Mouse (Mus musculus): ENCODE measurements around the gene H3f3b.
A peak's percentile ranks its signal among the peaks of the same experiment; 100 is the strongest.
"Not testable (repeated sequence)": the region's sequence is repeated elsewhere in the genome, so short reads cannot be mapped to it uniquely, and the experiment has no call there.

The H3f3b gene

DNA sequence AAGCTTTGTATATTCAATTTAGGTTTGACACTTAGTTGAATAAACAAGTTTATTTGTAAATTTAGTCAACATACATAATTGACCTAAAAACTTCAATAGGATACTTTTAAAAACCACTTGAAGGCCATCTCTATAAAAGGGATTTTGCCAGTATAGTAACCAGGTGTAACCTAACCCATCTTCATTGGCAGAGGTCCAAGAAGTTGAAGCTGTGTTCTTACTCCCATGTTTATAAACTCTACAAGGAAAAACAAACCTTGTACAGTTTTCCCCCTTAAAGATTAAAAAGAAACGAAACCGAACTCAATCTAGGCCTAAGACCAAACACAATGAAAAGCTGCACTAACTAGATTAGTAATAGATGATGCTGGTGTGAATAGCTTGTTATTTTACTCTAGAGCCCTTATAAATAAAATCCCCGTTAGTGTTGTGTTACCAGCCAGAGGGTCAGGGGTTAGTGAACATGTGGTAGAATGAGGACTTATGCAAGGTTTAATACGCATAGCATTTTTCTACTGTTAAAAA lies 5.4 kb downstream of the H3f3b start:
- no peaks in the 10 kb centered on the region for H3K27me3 ChIP-seq (ENCODE audit: insufficient read depth, low read length)
- H3K4me3 ChIP-seq (replicated peaks; ENCODE audit: low read length): peak overlapping the region; percentile 52
- no peak for TF ChIP-seq CTCF (conservative IDR thresholded peaks at IDR 0.05; ENCODE audit: low read length)
- no peak for TF ChIP-seq NANOG (IDR thresholded peaks at IDR 0.05; ENCODE audit: borderline replicate concordance, low read length)
- no peak for TF ChIP-seq POU5F1 (IDR thresholded peaks at IDR 0.05; ENCODE audit: borderline replicate concordance, low read length)
- peaks cover 27% of the 10 kb centered on the region for H3K36me3 ChIP-seq (ENCODE audit: insufficient read depth, low read length)
- no peaks in the 10 kb centered on the region for H3K9me3 ChIP-seq (ENCODE audit: low read length)
- H3K4me1 ChIP-seq (replicated peaks; ENCODE audit: low read depth, low read length): peaks cover 26% of the 10 kb centered on the region

DNA sequence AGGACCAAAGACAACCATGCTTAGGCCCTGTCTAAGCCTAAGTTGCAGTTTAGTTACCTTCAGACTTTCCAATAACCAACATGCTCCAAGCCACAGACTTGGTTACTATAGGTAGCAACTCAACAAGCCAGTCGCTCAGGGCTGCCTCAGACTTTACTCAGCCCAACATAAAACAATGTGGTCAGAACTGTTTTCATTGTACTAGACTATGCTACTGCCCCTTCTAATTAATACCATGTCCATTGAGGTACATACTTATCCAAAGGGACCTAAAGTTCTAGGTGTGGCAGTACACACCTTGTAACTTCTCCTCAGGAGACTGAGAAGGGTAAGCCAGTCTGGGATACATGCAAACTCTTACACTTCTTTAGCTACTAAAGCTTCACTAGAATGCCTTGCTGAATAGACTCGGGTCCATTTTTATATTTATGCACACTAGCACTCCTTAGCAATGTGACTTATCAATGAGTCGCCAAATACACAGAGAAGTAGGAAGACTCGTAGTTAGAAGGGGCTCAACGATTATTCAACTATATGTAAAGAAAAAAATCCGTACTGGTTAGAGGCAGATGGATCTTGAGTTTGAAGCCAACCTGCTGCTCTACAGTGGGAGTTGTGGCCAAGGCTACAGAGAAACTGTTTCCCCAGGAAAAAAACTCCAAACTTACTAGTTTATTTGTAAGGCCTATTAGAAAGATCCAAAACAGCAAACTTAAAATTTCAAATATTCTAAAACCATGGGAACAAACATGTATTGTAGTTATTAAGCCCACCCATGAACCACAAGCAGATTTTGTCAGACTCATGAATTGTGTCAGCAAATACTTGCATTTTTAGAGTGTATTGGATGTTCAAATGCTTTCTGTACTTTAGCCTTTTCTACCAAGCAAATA lies 6.2 kb downstream of the H3f3b start:
- no peaks in the 10 kb centered on the region for H3K9me3 ChIP-seq (ENCODE audit: low read length)
- no peak for TF ChIP-seq POU5F1 (IDR thresholded peaks at IDR 0.05; ENCODE audit: borderline replicate concordance, low read length)
- no peak for TF ChIP-seq CTCF (conservative IDR thresholded peaks at IDR 0.05; ENCODE audit: low read length)
- no peak for TF ChIP-seq NANOG (IDR thresholded peaks at IDR 0.05; ENCODE audit: borderline replicate concordance, low read length)
- peaks cover 23% of the 10 kb centered on the region for H3K4me1 ChIP-seq (replicated peaks; ENCODE audit: low read depth, low read length)
- H3K27me3 ChIP-seq (ENCODE audit: insufficient read depth, low read length): no peaks in the 10 kb centered on the region
- H3K4me3 ChIP-seq (replicated peaks; ENCODE audit: low read length): no peak overlapping the region; the same call in 1 of the 2 replicates
- H3K36me3 ChIP-seq (ENCODE audit: insufficient read depth, low read length): peaks cover 27% of the 10 kb centered on the region

DNA sequence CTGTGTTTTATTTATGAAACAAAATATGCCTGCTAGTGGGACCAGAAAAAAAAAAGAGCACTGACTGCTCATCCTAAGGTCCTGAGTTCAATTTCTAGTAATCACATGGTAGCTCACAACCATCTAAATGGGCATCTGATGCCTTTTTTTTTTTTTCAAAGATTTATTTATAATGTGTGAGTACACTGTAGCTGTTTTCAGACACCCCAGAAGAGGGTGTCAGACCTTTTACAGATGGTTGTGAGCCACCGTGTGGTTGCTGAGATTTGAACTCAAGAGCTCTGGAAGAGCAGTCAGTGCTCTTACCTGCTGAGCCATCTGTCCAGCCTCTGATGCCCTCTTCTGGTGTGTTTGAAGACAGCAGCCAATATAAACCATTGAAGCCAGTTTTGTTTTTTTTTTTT lies 7.2 kb downstream of the H3f3b start:
- no peak for TF ChIP-seq NANOG (IDR thresholded peaks at IDR 0.05; ENCODE audit: borderline replicate concordance, low read length)
- TF ChIP-seq POU5F1 (IDR thresholded peaks at IDR 0.05; ENCODE audit: borderline replicate concordance, low read length): no peak
- TF ChIP-seq CTCF (conservative IDR thresholded peaks at IDR 0.05; ENCODE audit: low read length): peak; percentile 17
- no peak overlapping the region for H3K4me3 ChIP-seq (replicated peaks; ENCODE audit: low read length)
- peaks cover 23% of the 10 kb centered on the region for H3K4me1 ChIP-seq (replicated peaks; ENCODE audit: low read depth, low read length)
- H3K9me3 ChIP-seq (ENCODE audit: low read length): no peaks in the 10 kb centered on the region
- peaks cover 2% of the 10 kb centered on the region; the same call in 1 of the 2 replicates for H3K27me3 ChIP-seq (ENCODE audit: insufficient read depth, low read length)
- H3K36me3 ChIP-seq (ENCODE audit: insufficient read depth, low read length): peaks cover 27% of the 10 kb centered on the region

DNA sequence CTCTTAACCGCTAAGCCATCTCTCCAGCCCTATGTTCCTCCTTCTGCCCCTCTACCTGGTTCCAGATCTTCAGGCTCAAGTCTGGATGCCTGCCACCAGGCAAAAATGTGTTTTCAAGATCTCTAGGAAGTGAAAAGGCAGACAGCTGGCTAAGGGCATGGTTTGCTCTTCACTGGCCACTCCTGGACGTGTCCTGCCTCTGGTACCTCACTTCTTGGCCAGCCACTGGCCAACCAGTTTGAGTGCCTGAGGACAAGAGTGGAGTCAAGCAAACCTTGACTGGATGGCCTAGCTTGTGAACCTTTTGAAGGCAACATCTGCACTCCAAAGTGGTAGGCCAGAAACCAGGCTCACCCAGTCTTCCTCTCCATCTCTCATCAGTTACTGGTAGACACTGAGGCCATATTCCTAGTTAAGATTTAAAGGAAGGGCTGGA lies 7.8 kb downstream of the H3f3b start:
- peaks cover 2% of the 10 kb centered on the region; the same call in 1 of the 2 replicates for H3K27me3 ChIP-seq (ENCODE audit: insufficient read depth, low read length)
- no peaks in the 10 kb centered on the region for H3K9me3 ChIP-seq (ENCODE audit: low read length)
- peaks cover 27% of the 10 kb centered on the region for H3K36me3 ChIP-seq (ENCODE audit: insufficient read depth, low read length)
- TF ChIP-seq CTCF (conservative IDR thresholded peaks at IDR 0.05; ENCODE audit: low read length): no peak
- no peak for TF ChIP-seq POU5F1 (IDR thresholded peaks at IDR 0.05; ENCODE audit: borderline replicate concordance, low read length)
- no peak for TF ChIP-seq NANOG (IDR thresholded peaks at IDR 0.05; ENCODE audit: borderline replicate concordance, low read length)
- no peak overlapping the region for H3K4me3 ChIP-seq (replicated peaks; ENCODE audit: low read length)
- peaks cover 23% of the 10 kb centered on the region for H3K4me1 ChIP-seq (replicated peaks; ENCODE audit: low read depth, low read length)

DNA sequence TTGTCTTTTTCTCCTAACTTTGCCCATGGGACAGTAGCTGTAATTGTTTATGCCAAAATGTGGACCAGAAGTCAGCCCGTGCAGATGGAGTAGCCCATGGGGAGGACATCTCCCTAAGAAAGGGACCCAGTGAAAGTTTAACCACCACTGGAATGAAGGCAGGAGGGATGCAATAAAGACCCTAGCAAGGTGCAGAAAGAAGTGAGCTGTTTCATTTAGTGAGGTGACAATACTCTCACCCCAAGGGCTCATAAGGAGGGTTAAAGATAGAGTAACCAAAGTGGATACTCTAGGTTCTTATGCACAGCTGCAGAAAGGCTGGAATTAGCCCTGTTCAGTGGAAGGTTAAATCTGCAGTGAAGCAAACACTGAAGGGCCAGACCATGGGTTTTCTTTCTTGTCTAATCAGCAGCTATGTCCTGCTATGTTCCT lies 8.4 kb downstream of the H3f3b start:
- TF ChIP-seq CTCF (conservative IDR thresholded peaks at IDR 0.05; ENCODE audit: low read length): no peak
- no peak for TF ChIP-seq POU5F1 (IDR thresholded peaks at IDR 0.05; ENCODE audit: borderline replicate concordance, low read length)
- TF ChIP-seq NANOG (IDR thresholded peaks at IDR 0.05; ENCODE audit: borderline replicate concordance, low read length): no peak

DNA sequence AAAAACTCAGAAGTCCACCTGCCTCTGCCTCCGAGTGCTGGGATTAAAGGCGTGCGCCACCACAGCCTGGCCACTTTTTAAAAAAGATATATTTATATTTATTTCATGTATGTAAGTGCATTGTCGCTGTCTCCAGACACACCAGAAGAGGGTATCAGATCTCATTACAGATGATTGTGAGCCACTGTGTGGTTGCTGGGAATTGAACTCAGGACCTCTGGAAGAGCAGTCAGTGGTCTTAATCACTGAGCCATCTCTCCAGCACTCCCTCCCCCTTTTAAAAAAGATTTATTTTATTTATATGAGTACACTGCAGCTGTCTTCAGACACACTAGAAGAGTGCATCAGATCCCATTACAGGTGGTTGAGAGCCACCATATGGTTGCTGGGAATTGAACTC lies 8.9 kb downstream of the H3f3b start:
- not testable (repeated sequence) for H3K27me3 ChIP-seq (ENCODE audit: insufficient read depth, low read length); H3K9me3 ChIP-seq (ENCODE audit: low read length); H3K4me3 ChIP-seq (replicated peaks; ENCODE audit: low read length)
- H3K36me3 ChIP-seq (ENCODE audit: insufficient read depth, low read length): peaks cover 27% of the 10 kb centered on the region
- H3K4me1 ChIP-seq (replicated peaks; ENCODE audit: low read depth, low read length): peaks cover 23% of the 10 kb centered on the region

More for the DNA sequence above, 8.4 kb downstream of the H3f3b start:
- Histone ChIP-seq H3K27me3 (ENCODE audit: insufficient read depth, low read length) (peaks cover 5% of the 10 kb centered on the region; the same call in 1 of the 2 replicates), H3K9me3 (ENCODE audit: low read length) (no peaks in the 10 kb centered on the region), H3K4me3 (replicated peaks; ENCODE audit: low read length) (no peak overlapping the region), H3K4me1 (replicated peaks; ENCODE audit: low read depth, low read length) (peaks cover 23% of the 10 kb centered on the region), H3K36me3 (ENCODE audit: insufficient read depth, low read length) (peaks cover 27% of the 10 kb centered on the region)

DNA sequence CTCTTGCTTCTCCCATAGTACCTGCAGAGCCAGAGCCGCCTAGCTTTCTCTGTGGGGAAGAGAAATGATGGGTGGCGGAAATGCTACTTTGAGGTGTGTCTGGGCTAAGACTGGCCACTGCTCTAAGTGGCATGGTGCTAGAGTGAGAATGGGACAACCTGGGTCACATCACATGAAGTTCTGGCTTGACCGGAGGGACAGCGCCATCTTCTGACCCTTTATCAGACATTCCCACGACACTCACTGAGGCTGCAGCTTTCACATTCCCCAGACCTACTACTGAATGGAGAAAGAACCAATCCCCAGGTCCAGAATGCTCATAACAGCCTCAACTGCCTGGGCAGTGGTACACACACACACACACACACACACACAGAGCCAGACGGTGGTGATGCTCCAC lies 9.7 kb downstream of the H3f3b start:
- peaks cover 5% of the 10 kb centered on the region; the same call in 1 of the 2 replicates for H3K27me3 ChIP-seq (ENCODE audit: insufficient read depth, low read length)
- no peak for TF ChIP-seq NANOG (IDR thresholded peaks at IDR 0.05; ENCODE audit: borderline replicate concordance, low read length)
- no peak for TF ChIP-seq POU5F1 (IDR thresholded peaks at IDR 0.05; ENCODE audit: borderline replicate concordance, low read length)
- peak; percentile 49 for TF ChIP-seq CTCF (conservative IDR thresholded peaks at IDR 0.05; ENCODE audit: low read length)

DNA sequence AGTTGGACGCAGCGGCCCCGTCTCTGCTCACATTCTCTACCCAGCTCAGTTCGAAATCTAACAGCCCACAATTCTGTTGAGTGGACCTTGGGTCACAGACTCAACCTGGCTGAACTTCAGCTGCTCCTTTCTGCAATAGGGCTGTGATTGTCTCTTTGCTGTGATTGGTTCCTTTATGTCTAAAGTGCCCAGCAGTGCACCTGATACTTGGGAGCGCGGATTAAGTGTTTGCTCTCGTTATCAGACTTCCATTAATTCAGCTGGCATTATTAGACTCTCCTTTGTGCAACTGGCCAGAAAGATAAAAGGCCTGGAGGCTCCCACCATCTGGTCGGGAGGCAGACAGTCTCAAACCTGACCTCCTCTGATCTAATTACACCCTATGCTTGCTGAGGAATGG lies 12.9 kb downstream of the H3f3b start:
- peaks cover 5% of the 10 kb centered on the region for H3K27me3 ChIP-seq (ENCODE audit: insufficient read depth, low read length)
- H3K4me3 ChIP-seq (replicated peaks; ENCODE audit: low read length): no peak overlapping the region
- TF ChIP-seq POU5F1 (IDR thresholded peaks at IDR 0.05; ENCODE audit: borderline replicate concordance, low read length) (no peak), CTCF (conservative IDR thresholded peaks at IDR 0.05; ENCODE audit: low read length) (no peak), NANOG (IDR thresholded peaks at IDR 0.05; ENCODE audit: borderline replicate concordance, low read length) (no peak)
- peaks cover 39% of the 10 kb centered on the region for H3K4me1 ChIP-seq (replicated peaks; ENCODE audit: low read depth, low read length)
- H3K9me3 ChIP-seq (ENCODE audit: low read length): no peaks in the 10 kb centered on the region
- H3K36me3 ChIP-seq (ENCODE audit: insufficient read depth, low read length): peaks cover 13% of the 10 kb centered on the region

More for the DNA sequence above, 9.7 kb downstream of the H3f3b start:
- no peaks in the 10 kb centered on the region for H3K9me3 ChIP-seq (ENCODE audit: low read length)
- H3K36me3 ChIP-seq (ENCODE audit: insufficient read depth, low read length): peaks cover 22% of the 10 kb centered on the region
- peak overlapping the region; percentile 68 for H3K4me3 ChIP-seq (replicated peaks; ENCODE audit: low read length)
- peaks cover 27% of the 10 kb centered on the region for H3K4me1 ChIP-seq (replicated peaks; ENCODE audit: low read depth, low read length)
